ENCODE assay signal across 22 mouse cellular contexts in genomic region chr8:119295477-119295876, GRCm38 (mm10). TPM values are rescaled to one million over a fixed set of nuclear protein-coding genes. Genes with fewer than 3 reads are reported as not detected.
DNase-seq lines count a peak whose midpoint lies in the region; ATAC-seq and TF ChIP-seq lines count a peak whose summit lies in the region.
"Had no signal": no experiment of that assay in that cellular context is flagged by ENCODE, and none has a peak within 500 bp of the region (broad histone marks: within the 10 kb centered on the region; RNA-seq: fewer than 3 reads in every experiment).

No protein-coding gene starts in this region.

- H3K4me1 ChIP-seq in heart, adult 2 months (ENCODE audit: control insufficient read depth, insufficient read depth, low read length): no peaks in the 10 kb centered on the region
- H3K4me1 ChIP-seq in E14TG2a.4 (replicated peaks; ENCODE audit: low read depth, low read length): no peaks in the 10 kb centered on the region
- no peaks in the 10 kb centered on the region for H3K4me1 ChIP-seq in hindbrain, embryonic 12.5 days
- H3K4me1 ChIP-seq: embryonic facial prominence, embryonic 10.5 days; hindbrain, embryonic 10.5 days; limb, embryonic 10.5 days; liver, embryonic 12.5 days had no signal

- H3K36me3 ChIP-seq in heart, adult 2 months (ENCODE audit: control insufficient read depth, insufficient read depth, low read length): no peaks in the 10 kb centered on the region
- H3K36me3 ChIP-seq in E14TG2a.4 (ENCODE audit: insufficient read depth, low read length): no peaks in the 10 kb centered on the region
- no peaks in the 10 kb centered on the region for H3K36me3 ChIP-seq in hindbrain, embryonic 12.5 days
- H3K36me3 ChIP-seq: embryonic facial prominence, embryonic 10.5 days; hindbrain, embryonic 10.5 days; limb, embryonic 10.5 days; liver, embryonic 12.5 days had no signal

- no peak for TF ChIP-seq POLR2A in heart, adult 2 months (IDR thresholded peaks at IDR 0.05; ENCODE audit: insufficient read depth, low read depth, low read length)

- H3K27me3 ChIP-seq in heart, adult 2 months (ENCODE audit: control insufficient read depth, insufficient read depth, low read length): no peaks in the 10 kb centered on the region
- H3K27me3 ChIP-seq in E14TG2a.4 (ENCODE audit: insufficient read depth, low read length): no peaks in the 10 kb centered on the region
- no peaks in the 10 kb centered on the region for H3K27me3 ChIP-seq in hindbrain, embryonic 12.5 days
- H3K27me3 ChIP-seq: liver, embryonic 12.5 days; Patski had no signal

- ATAC-seq in hindbrain, embryonic 12.5 days (ENCODE audit: low FRiP score): no peak
- ATAC-seq: forebrain, embryonic 14.5 days; inflammation-experienced regulatory T-cells, adult 6 months; liver, embryonic 12.5 days; Patski had no signal

- H3K9me3 ChIP-seq in E14TG2a.4 (ENCODE audit: low read length): peaks cover 11% of the 10 kb centered on the region
- H3K9me3 ChIP-seq in hindbrain, embryonic 12.5 days (replicated peaks): 0 out of 2 replicates have a peak, but pooled peaks cover 4% of the 10 kb centered on the region
- H3K9me3 ChIP-seq: limb, embryonic 10.5 days had no signal

- no peak for TF ChIP-seq EP300 in heart, adult 2 months (IDR thresholded peaks at IDR 0.05; ENCODE audit: insufficient read depth, low read depth, low read length)

- no peak overlapping the region for H3K4me2 ChIP-seq in hindbrain, embryonic 12.5 days (replicated peaks)
- H3K4me2 ChIP-seq: liver, embryonic 12.5 days; lung, embryonic 14.5 days had no signal

- H3K9ac ChIP-seq in heart, adult 2 months (ENCODE audit: low read depth, low read length): no peak overlapping the region
- no peak overlapping the region for H3K9ac ChIP-seq in hindbrain, embryonic 12.5 days
- H3K9ac ChIP-seq: liver, embryonic 12.5 days; lung, embryonic 14.5 days had no signal

- no peak for DNase-seq in heart, adult 2 months
- DNase-seq in heart, adult 8-10 months (ENCODE audit: low spot score): no peak
- peak; percentile 55 for DNase-seq in WW6 (ENCODE audit: low read depth, low spot score)
- peak; percentile 47 for DNase-seq in testis, postnatal 10 days (ENCODE audit: low spot score)
- DNase-seq in cerebellum, adult 18-20 months: no peak
- DNase-seq: heart, adult 18-20 months; kidney, adult 9 months; kidney, postnatal 36 days; lung, embryonic 14.5 days; midbrain, embryonic 14.5 days; thymus, postnatal 14 days had no signal

- peak; percentile 30 for TF ChIP-seq CTCF in heart, adult 2 months (IDR thresholded peaks at IDR 0.05)
- peak; percentile 23; the same call in 1 of the 2 replicates for TF ChIP-seq CTCF in E14TG2a.4 (conservative IDR thresholded peaks at IDR 0.05; ENCODE audit: low read length)

- intact Hi-C loops in heart, adult 2 months (cut with DNase I): no loop called here

- H3K27ac ChIP-seq in heart, adult 2 months: no peak overlapping the region
- no peak overlapping the region for H3K27ac ChIP-seq in hindbrain, embryonic 12.5 days
- H3K27ac ChIP-seq: embryonic facial prominence, embryonic 10.5 days; hindbrain, embryonic 10.5 days; left cerebral cortex, adult 2 months; limb, embryonic 10.5 days; liver, embryonic 12.5 days had no signal

- WGBS in heart, adult 2 months: 73% methylated on average over 13 of the region's 13 CpGs
- WGBS in hindbrain, embryonic 12.5 days: 84% methylated on average over 13 of the region's 13 CpGs

- H3K4me3 ChIP-seq in heart, adult 2 months: no peak overlapping the region
- H3K4me3 ChIP-seq in E14TG2a.4 (replicated peaks; ENCODE audit: low read length): no peak overlapping the region
- no peak overlapping the region for H3K4me3 ChIP-seq in hindbrain, embryonic 12.5 days
- H3K4me3 ChIP-seq: embryonic facial prominence, embryonic 10.5 days; hindbrain, embryonic 10.5 days; left cerebral cortex, adult 2 months; limb, embryonic 10.5 days; liver, embryonic 12.5 days; myocyte had no signal

- H3K79me2 ChIP-seq in heart, adult 2 months (replicated peaks; ENCODE audit: control insufficient read depth, insufficient read depth, low read length): no peaks in the 10 kb centered on the region

RNA-seq across cellular contexts. Expression of gene Hsbp1, which starts 48.8 kb away (rescaled TPM):
- total RNA-seq in heart, adult 2 months (2021): 100 to 1,000 TPM; 148 to 159 TPM
- 132 and 216 TPM in 2 replicates for polyA plus RNA-seq in heart, adult 2 months (2012; rRNA removed)
- total RNA-seq in heart, adult 8-10 months (2022): 100 to 1,000 TPM; 154 to 167 (median 157) TPM
- polyA plus RNA-seq in hindbrain, embryonic 12.5 days (2016; fragmentation: Nextera tagmentation; extraction: Ambion mirVana): 402 and 404 TPM in 2 replicates

Comparison
In these comparisons a context has a peak if more than half of its experiments do, and no peak if none do; other contexts are left out.
1. DNase-seq: peak in WW6 (single experiment) and testis, postnatal 10 days (single experiment); none in heart, adult 2 months (0 of 2), heart, adult 8-10 months (single experiment) and cerebellum, adult 18-20 months (0 of 2).